Mouse (Mus musculus): Measurements from ENCODE around the gene Slc7a11.

- TF ChIP-seq CTCF (IDR thresholded peaks at IDR 0.05; ENCODE audit: borderline replicate concordance, extremely low read depth, insufficient read depth, insufficient read length) = no peak
- TF ChIP-seq POLR2A (IDR thresholded peaks at IDR 0.05; ENCODE audit: borderline replicate concordance, extremely low read depth, insufficient read depth, insufficient read length, poor library complexity, severe bottlenecking) = no peak
Measured at GRCm38 (mm10) chr3:50014396-50014795, 429.0 kb downstream of the Slc7a11 start.

Data from brain, embryonic 14.5 days (tissue).